Mouse (Mus musculus) neural tube, embryonic 15.5 days (tissue): ENCODE measurements at regions not wholly inside any gene's neighbourhood (a gene's known extent, or its start where the extent isn't known, plus 50 kb on each side); places are given as distances from the start of the nearest gene placed in this dataset.

Experiments
- ATAC-seq: fragments of 200-750 bp; cut with Nextera tagmentation; 2 replicates; pipeline ENCODE4 v1.8.0; 2017; ENCODE audit warnings: mild to moderate bottlenecking, moderate TSS enrichment, moderate library complexity; ENCODE audit not compliant: low FRiP score
- H3K27ac ChIP-seq: fragments of 300-500 bp; sonication (generic); replicated peaks from 2 replicates; pipeline ENCODE4 v1.5.1; 2015; ENCODE audit warnings: mild to moderate bottlenecking, inconsistent platforms
- H3K27me3 ChIP-seq: fragments of 300-500 bp; sonication (generic); replicated peaks from 2 replicates; pipeline ENCODE4 v1.6.1; 2015; ENCODE audit warnings: inconsistent platforms
- H3K36me3 ChIP-seq: fragments of 300-500 bp; sonication (generic); 2 replicates; pipeline ENCODE4 v1.6.1; 2015; ENCODE audit warnings: inconsistent platforms
- H3K4me1 ChIP-seq: fragments of 300-500 bp; sonication (generic); 2 replicates; pipeline ENCODE4 v1.6.1; 2015; ENCODE audit warnings: inconsistent platforms
- H3K4me2 ChIP-seq: fragments of 300-500 bp; sonication (generic); 2 replicates; pipeline ENCODE4 v1.6.1; 2015; ENCODE audit warnings: inconsistent platforms, mild to moderate bottlenecking, moderate library complexity
- H3K4me3 ChIP-seq: fragments of 300-500 bp; sonication (generic); replicated peaks from 2 replicates; pipeline ENCODE4 v1.5.1; 2015; ENCODE audit warnings: mild to moderate bottlenecking, inconsistent platforms
- H3K9ac ChIP-seq: fragments of 300-500 bp; sonication (generic); replicated peaks from 2 replicates; pipeline ENCODE4 v1.6.1; 2015; ENCODE audit warnings: mild to moderate bottlenecking, inconsistent platforms
- H3K9me3 ChIP-seq: fragments of 300-500 bp; sonication (generic); replicated peaks from 2 replicates; pipeline ENCODE4 v1.6.1; 2016; ENCODE audit warnings: inconsistent platforms
- WGBS: fragments of 180-500 bp; shearing (Covaris S2); methylation state at CpG from one replicate; pipeline ENCODE4 v1.1.7; 2015; ENCODE audit warnings: mixed read lengths; 5-methylcytosine and 5-hydroxymethylcytosine counted together

- Histone ChIP-seq H3K27ac (no peak overlapping the region), H3K9ac (no peak overlapping the region), H3K27me3 (no peaks in the 10 kb centered on the region), H3K4me1 (peaks cover 3% of the 10 kb centered on the region; the same call in 1 of the 2 replicates), H3K4me3 (no peak overlapping the region), H3K9me3 (no peaks in the 10 kb centered on the region), H3K4me2 (no peak overlapping the region), H3K36me3 (no peaks in the 10 kb centered on the region)
- WGBS: 30% methylated on average over 8 of the region's 8 CpGs
- no peak for ATAC-seq
Measured at GRCm38 (mm10) chr4:54767506-54768200, 177.2 kb upstream of the Zfp462 start.

GRCm38 (mm10) chr4:54768836-54769235 is 176.0 kb upstream of the Zfp462 start:
- no peak overlapping the region for H3K4me2 ChIP-seq
- peaks cover 3% of the 10 kb centered on the region; the same call in 1 of the 2 replicates for H3K4me1 ChIP-seq
- ATAC-seq: no peak
- 33% methylated on average over 4 of the region's 4 CpGs for WGBS
- H3K27ac ChIP-seq: no peak overlapping the region
- H3K4me3 ChIP-seq: no peak overlapping the region
- H3K36me3 ChIP-seq: no peaks in the 10 kb centered on the region
- no peaks in the 10 kb centered on the region for H3K9me3 ChIP-seq
- H3K27me3 ChIP-seq: no peaks in the 10 kb centered on the region
- no peak overlapping the region for H3K9ac ChIP-seq

GRCm38 (mm10) chr4:54774066-54774465 is 170.8 kb upstream of the Zfp462 start:
- H3K4me1 ChIP-seq: no peaks in the 10 kb centered on the region
- no peaks in the 10 kb centered on the region for H3K36me3 ChIP-seq
- no peaks in the 10 kb centered on the region for H3K9me3 ChIP-seq
- ATAC-seq: no peak
- 88% methylated on average over 4 of the region's 4 CpGs for WGBS
- H3K27ac ChIP-seq: no peak overlapping the region
- H3K9ac ChIP-seq: no peak overlapping the region
- no peak overlapping the region for H3K4me3 ChIP-seq
- H3K27me3 ChIP-seq: no peaks in the 10 kb centered on the region
- H3K4me2 ChIP-seq: no peak overlapping the region

- Histone ChIP-seq H3K4me3 (no peak overlapping the region), H3K27me3 (no peaks in the 10 kb centered on the region), H3K4me2 (no peak overlapping the region), H3K36me3 (no peaks in the 10 kb centered on the region), H3K27ac (no peak overlapping the region), H3K9ac (no peak overlapping the region), H3K4me1 (no peaks in the 10 kb centered on the region), H3K9me3 (no peaks in the 10 kb centered on the region)
- no peak for ATAC-seq
Measured at GRCm38 (mm10) chr4:54774717-54775116, 170.1 kb upstream of the Zfp462 start.

GRCm38 (mm10) chr4:54780511-54780910 is 164.3 kb upstream of the Zfp462 start:
- no peak overlapping the region for H3K4me2 ChIP-seq
- no peaks in the 10 kb centered on the region for H3K9me3 ChIP-seq
- H3K27me3 ChIP-seq: no peaks in the 10 kb centered on the region
- H3K27ac ChIP-seq: no peak overlapping the region
- 51% methylated on average over 4 of the region's 4 CpGs for WGBS
- no peak overlapping the region for H3K4me3 ChIP-seq
- no peaks in the 10 kb centered on the region for H3K36me3 ChIP-seq
- no peak for ATAC-seq
- no peak overlapping the region for H3K9ac ChIP-seq
- H3K4me1 ChIP-seq: no peaks in the 10 kb centered on the region

GRCm38 (mm10) chr4:54791217-54791742 is 153.6 kb upstream of the Zfp462 start:
- no peak overlapping the region for H3K4me2 ChIP-seq
- 0 out of 2 replicates have a peak, but pooled peaks cover 4% of the 10 kb centered on the region for H3K4me1 ChIP-seq
- no peak overlapping the region for H3K9ac ChIP-seq
- no peak for ATAC-seq
- H3K4me3 ChIP-seq: no peak overlapping the region
- H3K27me3 ChIP-seq: no peaks in the 10 kb centered on the region
- WGBS: 47% methylated on average over 5 of the region's 5 CpGs
- no peaks in the 10 kb centered on the region for H3K9me3 ChIP-seq
- H3K27ac ChIP-seq: no peak overlapping the region
- H3K36me3 ChIP-seq: no peaks in the 10 kb centered on the region

GRCm38 (mm10) chr4:54793857-54794256 is 151.0 kb upstream of the Zfp462 start:
- no peak overlapping the region for H3K9ac ChIP-seq
- no peaks in the 10 kb centered on the region for H3K36me3 ChIP-seq
- no peaks in the 10 kb centered on the region for H3K27me3 ChIP-seq
- H3K4me2 ChIP-seq: no peak overlapping the region
- ATAC-seq: no peak
- no peak overlapping the region for H3K4me3 ChIP-seq
- WGBS: 95% methylated on average over 2 of the region's 2 CpGs
- H3K27ac ChIP-seq: no peak overlapping the region
- no peaks in the 10 kb centered on the region for H3K9me3 ChIP-seq
- H3K4me1 ChIP-seq: 0 out of 2 replicates have a peak, but pooled peaks cover 4% of the 10 kb centered on the region

GRCm38 (mm10) chr4:54795246-54795645 is 149.6 kb upstream of the Zfp462 start:
- no peaks in the 10 kb centered on the region for H3K27me3 ChIP-seq
- 0 out of 2 replicates have a peak, but pooled peaks cover 4% of the 10 kb centered on the region for H3K4me1 ChIP-seq
- no peaks in the 10 kb centered on the region for H3K9me3 ChIP-seq
- H3K36me3 ChIP-seq: no peaks in the 10 kb centered on the region
- H3K4me2 ChIP-seq: no peak overlapping the region
- no peak overlapping the region for H3K27ac ChIP-seq
- ATAC-seq: no peak
- H3K9ac ChIP-seq: no peak overlapping the region
- WGBS: 26% methylated on average over 3 of the region's 3 CpGs
- H3K4me3 ChIP-seq: no peak overlapping the region

GRCm38 (mm10) chr4:54798523-54798922 is 146.3 kb upstream of the Zfp462 start:
- no peak for ATAC-seq
- no peak overlapping the region for H3K4me2 ChIP-seq
- H3K4me1 ChIP-seq: no peaks in the 10 kb centered on the region
- H3K27ac ChIP-seq: no peak overlapping the region
- no peak overlapping the region for H3K9ac ChIP-seq
- H3K36me3 ChIP-seq: no peaks in the 10 kb centered on the region
- H3K27me3 ChIP-seq: no peaks in the 10 kb centered on the region
- no peak overlapping the region for H3K4me3 ChIP-seq
- H3K9me3 ChIP-seq: no peaks in the 10 kb centered on the region
- WGBS: 57% methylated on average over 5 of the region's 5 CpGs

- no peak overlapping the region for H3K4me3 ChIP-seq
- 85% methylated on average over 3 of the region's 3 CpGs for WGBS
- no peak overlapping the region for H3K4me2 ChIP-seq
- H3K27me3 ChIP-seq: no peaks in the 10 kb centered on the region
- H3K4me1 ChIP-seq: no peaks in the 10 kb centered on the region
- no peaks in the 10 kb centered on the region for H3K9me3 ChIP-seq
- H3K27ac ChIP-seq: no peak overlapping the region
- H3K36me3 ChIP-seq: no peaks in the 10 kb centered on the region
- no peak for ATAC-seq
- H3K9ac ChIP-seq: no peak overlapping the region
Measured at GRCm38 (mm10) chr4:54811163-54811562, 133.7 kb upstream of the Zfp462 start.

GRCm38 (mm10) chr4:54812740-54813634 is 131.9 kb upstream of the Zfp462 start:
- Histone ChIP-seq H3K4me3 (no peak overlapping the region), H3K27me3 (no peaks in the 10 kb centered on the region), H3K4me2 (no peak overlapping the region), H3K9ac (no peak overlapping the region), H3K9me3 (no peaks in the 10 kb centered on the region), H3K36me3 (no peaks in the 10 kb centered on the region), H3K27ac (no peak overlapping the region), H3K4me1 (no peaks in the 10 kb centered on the region)
- ATAC-seq: no peak
- 35% methylated on average over 10 of the region's 10 CpGs for WGBS

- no peaks in the 10 kb centered on the region for H3K9me3 ChIP-seq
- no peaks in the 10 kb centered on the region for H3K27me3 ChIP-seq
- H3K4me3 ChIP-seq: no peak overlapping the region
- no peak overlapping the region for H3K27ac ChIP-seq
- ATAC-seq: no peak
- 63% methylated on average over 2 of the region's 2 CpGs for WGBS
- H3K4me1 ChIP-seq: peaks cover 17% of the 10 kb centered on the region
- no peak overlapping the region for H3K4me2 ChIP-seq
- H3K9ac ChIP-seq: no peak overlapping the region
- no peaks in the 10 kb centered on the region for H3K36me3 ChIP-seq
Measured at GRCm38 (mm10) chr4:54837326-54837725, 107.5 kb upstream of the Zfp462 start.
